Mouse (Mus musculus) cerebellum, adult 2 months (tissue): ENCODE results near the gene Adamts17.

Experiments
- CTCF ChIP-seq: fragments of 200-500 bp; IDR thresholded peaks from 2 replicates; pipeline ENCODE4 v1.5.1; 2011; ENCODE audit warnings: low read depth, mild to moderate bottlenecking, control low read depth, low read length, moderate library complexity, borderline replicate concordance; ENCODE audit not compliant: insufficient read depth
- POLR2A ChIP-seq: fragments of 200-500 bp; IDR thresholded peaks from 2 replicates; pipeline ENCODE4 v1.6.1; 2011; ENCODE audit warnings: low read length, control low read depth, borderline replicate concordance; ENCODE audit not compliant: insufficient read depth

- TF ChIP-seq POLR2A = no peak
- no peak for TF ChIP-seq CTCF
These were observed 73.3 kb downstream of the Adamts17 start for GRCm38 (mm10) chr7:66912866-66913265.
